Mouse (Mus musculus) embryonic fibroblast, embryonic 13.5 days (primary cell): ENCODE measurements around the gene Kirrel2.

Source experiments
- CTCF ChIP-seq: IDR thresholded peaks from 2 replicates; pipeline ENCODE4 v1.5.1; 2011; ENCODE audit warnings: mild to moderate bottlenecking, control low read depth, low read length, moderate library complexity, borderline replicate concordance; ENCODE audit not compliant: insufficient read depth
- POLR2A ChIP-seq: IDR thresholded peaks from 2 replicates; pipeline ENCODE4 v1.6.1; 2011; ENCODE audit warnings: low read depth, mild to moderate bottlenecking, control low read depth, low read length, moderate library complexity

DNA sequence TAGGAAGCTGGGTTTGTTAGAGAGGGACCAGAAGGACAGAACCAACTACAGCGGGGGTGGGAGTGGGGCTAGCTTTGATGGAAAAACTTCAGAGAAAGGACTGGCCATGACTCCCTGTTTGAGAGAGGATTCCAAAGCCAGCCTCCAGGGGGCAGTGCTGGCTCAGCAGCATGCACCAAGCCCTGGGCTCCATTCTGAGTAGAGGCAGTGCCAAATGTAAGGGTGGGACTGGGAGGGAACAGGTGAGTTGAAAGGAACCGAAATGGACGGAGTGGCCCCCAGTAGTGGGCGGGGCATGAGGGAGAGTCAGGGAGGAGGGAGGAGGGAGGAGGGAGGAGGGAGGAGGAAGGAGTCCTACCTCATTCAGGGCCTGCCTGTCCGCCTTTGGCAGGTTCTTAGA, 16.8 kb downstream of the Kirrel2 start:
- TF ChIP-seq POLR2A (no peak), CTCF (peak; percentile 69)
